Comparison of ENCODE assay signal across 7 mouse cellular contexts in the genomic region with DNA sequence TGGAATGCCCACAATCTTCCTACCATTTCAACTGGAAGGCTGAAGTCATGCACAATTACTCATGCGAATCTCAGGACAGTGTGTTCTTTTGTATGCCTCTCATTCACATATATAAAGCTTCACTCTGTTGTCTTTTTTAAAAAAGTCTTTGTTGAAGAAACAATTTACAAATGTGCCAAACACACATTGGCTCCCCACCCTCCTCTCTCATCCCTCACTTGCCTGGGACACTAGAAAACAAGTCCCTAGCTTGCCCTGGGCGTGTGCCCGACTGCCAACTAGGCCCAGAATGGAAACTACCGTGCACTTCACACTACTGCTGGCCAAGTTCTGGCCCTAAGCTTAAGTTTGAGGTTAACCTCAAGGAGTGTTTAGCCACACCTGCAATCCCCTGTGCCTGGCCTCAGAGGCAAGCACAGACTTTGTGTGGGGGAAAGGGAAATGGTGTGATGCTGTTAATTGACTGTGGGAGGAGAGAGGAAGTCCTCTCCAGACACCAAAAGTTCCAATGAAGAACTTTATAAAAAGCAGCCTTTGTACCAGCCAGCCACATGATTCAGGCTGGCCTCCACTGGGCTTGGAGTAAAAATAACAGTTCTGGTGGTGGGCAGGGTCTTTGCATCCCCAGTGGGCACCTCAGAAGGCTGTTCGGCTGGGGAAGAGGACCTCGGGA.
DNase-seq lines count a peak whose midpoint lies in the region; ATAC-seq lines count a peak whose summit lies in the region.

No protein-coding gene starts in this region.

- no peaks in the 10 kb centered on the region for H3K9me3 ChIP-seq in megakaryocyte, embryonic 14.5 days

- H3K4me1 ChIP-seq in megakaryocyte, embryonic 14.5 days, result peaks cover 50% of the 10 kb centered on the region

- peak; percentile 50 for DNase-seq in 3134 (ENCODE audit: extremely low read depth, insufficient read length, low spot score)
- DNase-seq in A20 (ENCODE audit: low read depth, low spot score), result peak; percentile 78
- DNase-seq in left cerebral cortex, adult 8-10 months (ENCODE audit: low spot score in 2 of 2), result peak; percentile 23 to 50
- no peak for DNase-seq in embryo, embryonic 10 days (ENCODE audit: low spot score)
- DNase-seq in cerebellum, adult 11 months, result no peak

- H3K27me3 ChIP-seq in megakaryocyte, embryonic 14.5 days (replicated peaks), result no peaks in the 10 kb centered on the region

- H3K36me3 ChIP-seq in megakaryocyte, embryonic 14.5 days (replicated peaks; ENCODE audit: low read length), result no peaks in the 10 kb centered on the region

- peak overlapping the region; percentile 47 for H3K4me3 ChIP-seq in megakaryocyte, embryonic 14.5 days (replicated peaks)

- ATAC-seq in granulocyte monocyte progenitor cell, adult 5-6 weeks (replicated peaks; ENCODE audit: poor library complexity, severe bottlenecking), result peak; percentile 64

Comparison
In these comparisons a context has a peak if more than half of its experiments do, and no peak if none do; other contexts are left out.
1. DNase-seq: peak in 3134 (single experiment), A20 (single experiment) and left cerebral cortex, adult 8-10 months (2 of 2); none in embryo, embryonic 10 days (single experiment) and cerebellum, adult 11 months (single experiment).